Mouse (Mus musculus): ENCODE results near the gene Prrg1. TPM values are rescaled to one million over a fixed set of nuclear protein-coding genes. Genes with fewer than 3 reads are reported as not detected.

The Prrg1 gene
- polyA plus RNA-seq (2012; ENCODE audit: low replicate concordance) = 0.45 TPM in 1 of 2 replicates, not detected in the other

GRCm38 (mm10) chrX:78583202-78584004 is at the start of gene Prrg1:
Prrg1 (minus strand) TSS chrX:78583896.

Other genes starting within 250 kb of the Prrg1 start
- gene 4930480E11Rik, start 214.3 kb downstream of the Prrg1 start, polyA plus RNA-seq (2012; ENCODE audit: low replicate concordance) = not detected in 2 replicates
- gene Fam47c, start 153.9 kb upstream of the Prrg1 start, polyA plus RNA-seq (2012; ENCODE audit: low replicate concordance) = not detected in 2 replicates

All from hematopoietic multipotent progenitor cell, adult 10-12 weeks (in vitro differentiated cells).